In the genomic region with DNA sequence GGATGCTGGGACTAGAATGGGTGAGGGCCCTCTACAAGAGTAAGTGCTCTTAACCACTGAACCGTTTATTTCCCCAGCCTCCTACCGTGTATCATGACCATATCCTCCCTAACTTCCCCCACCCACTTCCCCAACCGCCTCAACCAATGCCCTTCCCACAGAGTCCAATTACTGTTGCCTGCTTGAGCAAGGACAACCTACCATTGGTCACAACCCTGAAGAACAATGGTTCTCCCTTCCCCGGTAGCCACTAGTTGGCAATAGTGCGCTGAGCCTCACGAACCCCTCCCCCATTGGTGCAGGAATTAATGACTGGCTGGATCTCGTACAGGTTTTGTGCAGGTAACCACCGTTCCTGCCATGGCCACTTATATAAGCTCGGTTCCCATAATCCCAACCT, we compare ENCODE assay signal across 7 mouse cellular contexts. TPM values are rescaled to one million over a fixed set of nuclear protein-coding genes. Genes with fewer than 3 reads are reported as not detected.
DNase-seq lines count a peak whose midpoint lies in the region; ATAC-seq and TF ChIP-seq lines count a peak whose summit lies in the region.

No protein-coding gene starts in this region.

- DNase-seq in midbrain, embryonic 11.5 days (ENCODE audit: low spot score, missing footprints): peak; percentile 80
- no peak for DNase-seq in liver, embryonic 14.5 days (ENCODE audit: low read depth in 3 of 3, low spot score in 3 of 3)
- no peak for DNase-seq in ovary, postnatal 10 days (ENCODE audit: low spot score)
- no peak for DNase-seq in left cerebral cortex, postnatal 10 days (ENCODE audit: extremely low spot score in 1 of 2, low spot score in 2 of 2)

- H3K4me1 ChIP-seq in midbrain, embryonic 11.5 days (ENCODE audit: control insufficient read depth, insufficient read depth, low read length): no peaks in the 10 kb centered on the region
- H3K4me1 ChIP-seq in midbrain, embryonic 16.5 days (ENCODE audit: control insufficient read depth, insufficient read depth, low read length): no peaks in the 10 kb centered on the region
- H3K4me1 ChIP-seq in liver, embryonic 14.5 days (replicated peaks; ENCODE audit: control insufficient read depth in 2 of 2, insufficient read depth in 2 of 2, low read length in 1 of 2): peaks cover 0 to 17% of the 10 kb centered on the region in 2 experiments; a peak in 3 of 4 replicates

- no peak overlapping the region for H3K4me3 ChIP-seq in midbrain, embryonic 11.5 days (ENCODE audit: low read depth, low read length)
- H3K4me3 ChIP-seq in midbrain, embryonic 16.5 days (ENCODE audit: low read depth, low read length): no peak overlapping the region
- no peak overlapping the region for H3K4me3 ChIP-seq in liver, embryonic 14.5 days (ENCODE audit: insufficient read depth in 1 of 2, low read depth in 2 of 2, low read length in 2 of 2)

- no peak overlapping the region for H3K9ac ChIP-seq in midbrain, embryonic 11.5 days (ENCODE audit: low read length)
- no peak overlapping the region for H3K9ac ChIP-seq in midbrain, embryonic 16.5 days (ENCODE audit: low read depth, low read length)
- no peak overlapping the region for H3K9ac ChIP-seq in liver, embryonic 14.5 days (replicated peaks)

- no peaks in the 10 kb centered on the region for H3K36me3 ChIP-seq in midbrain, embryonic 11.5 days (ENCODE audit: control insufficient read depth, insufficient read depth, low read length)
- no peaks in the 10 kb centered on the region for H3K36me3 ChIP-seq in midbrain, embryonic 16.5 days (ENCODE audit: control insufficient read depth, insufficient read depth, low read length)
- H3K36me3 ChIP-seq in liver, embryonic 14.5 days (replicated peaks; ENCODE audit: control insufficient read depth, insufficient read depth, low read depth): no peaks in the 10 kb centered on the region

- H3K27me3 ChIP-seq in midbrain, embryonic 11.5 days (ENCODE audit: control insufficient read depth, insufficient read depth, low read length): no peaks in the 10 kb centered on the region
- H3K27me3 ChIP-seq in midbrain, embryonic 16.5 days (ENCODE audit: control insufficient read depth, insufficient read depth, low read depth, low read length): no peaks in the 10 kb centered on the region
- no peaks in the 10 kb centered on the region for H3K27me3 ChIP-seq in liver, embryonic 14.5 days (ENCODE audit: control insufficient read depth, insufficient read depth, low read length)

- WGBS in midbrain, embryonic 11.5 days: 61% methylated on average over 9 of the region's 9 CpGs
- 65% methylated on average over 9 of the region's 9 CpGs for WGBS in midbrain, embryonic 16.5 days
- WGBS in liver, embryonic 14.5 days (ENCODE audit: insufficient replicate concordance): 21% methylated on average over 9 of the region's 9 CpGs

- H3K4me2 ChIP-seq in midbrain, embryonic 11.5 days: no peak overlapping the region
- H3K4me2 ChIP-seq in midbrain, embryonic 16.5 days (ENCODE audit: low read length): no peak overlapping the region
- H3K4me2 ChIP-seq in liver, embryonic 14.5 days (ENCODE audit: low read depth): no peak overlapping the region

- no peak overlapping the region for H3K27ac ChIP-seq in midbrain, embryonic 11.5 days (ENCODE audit: low read depth, low read length)
- H3K27ac ChIP-seq in midbrain, embryonic 16.5 days (ENCODE audit: low read length): no peak overlapping the region
- no peak overlapping the region for H3K27ac ChIP-seq in liver, embryonic 14.5 days

- TF ChIP-seq CTCF in liver, embryonic 14.5 days (IDR thresholded peaks at IDR 0.05; ENCODE audit: low read depth): peak; percentile 53

- intact Hi-C loops in left cerebral cortex, postnatal 10 days (cut with DNase I): no loop called here

- H3K9me3 ChIP-seq in midbrain, embryonic 11.5 days (ENCODE audit: control insufficient read depth, low read length): no peaks in the 10 kb centered on the region
- H3K9me3 ChIP-seq in midbrain, embryonic 16.5 days (replicated peaks; ENCODE audit: control insufficient read depth, low read length, poor library complexity, severe bottlenecking): no peaks in the 10 kb centered on the region
- no peaks in the 10 kb centered on the region for H3K9me3 ChIP-seq in liver, embryonic 14.5 days (ENCODE audit: control insufficient read depth, low read length)

- no peak for TF ChIP-seq EP300 in liver, embryonic 14.5 days (IDR thresholded peaks at IDR 0.05; ENCODE audit: low read depth)

- no peak for ATAC-seq in midbrain, embryonic 11.5 days (ENCODE audit: low FRiP score)
- no peak for ATAC-seq in midbrain, embryonic 16.5 days
- peak; percentile 85 for ATAC-seq in common myeloid progenitor, adult 5-6 weeks (replicated peaks; ENCODE audit: low read depth, poor library complexity, severe bottlenecking)
- no peak; the same call in 1 of the 2 replicates for ATAC-seq in liver, embryonic 14.5 days (ENCODE audit: insufficient read depth)
- ATAC-seq in neutrophil, adult 5-6 weeks (ENCODE audit: extremely low read depth, insufficient number of reproducible peaks, low FRiP score, poor library complexity, severe bottlenecking): peak; percentile 93

RNA-seq across cellular contexts. Expression of gene Tbc1d2, which starts 19.6 kb away (rescaled TPM):
- polyA plus RNA-seq in midbrain, embryonic 11.5 days (2014; fragmentation: Nextera tagmentation; extraction: Ambion mirVana): 0.43 and 0.60 TPM in 2 replicates
- 0.65 and 0.82 TPM in 2 replicates for polyA plus RNA-seq in midbrain, embryonic 16.5 days (2015; fragmentation: Nextera tagmentation; extraction: Ambion mirVana)
- total RNA-seq in common myeloid progenitor, adult 5-6 weeks (2017): 4.1 and 5.3 TPM in 2 replicates
- polyA plus RNA-seq in liver, embryonic 14.5 days (2012; rRNA removed): 0.44 TPM in 2 replicates
- polyA plus RNA-seq in liver, embryonic 14.5 days (2014; fragmentation: Nextera tagmentation; extraction: Ambion mirVana): 0.29 and 0.39 TPM in 2 replicates
- 3.3 and 3.7 TPM in 2 replicates for total RNA-seq in neutrophil, adult 5-6 weeks (2017)
- total RNA-seq in left cerebral cortex, postnatal 10 days (2021): 1 to 10 TPM; 1.0 to 2.0 TPM

RNA-seq across cellular contexts. Expression of gene Coro2a, which starts 28.4 kb away (rescaled TPM):
- polyA plus RNA-seq in midbrain, embryonic 11.5 days (2014; fragmentation: Nextera tagmentation; extraction: Ambion mirVana): 2.2 TPM in 2 replicates
- 7.4 and 8.2 TPM in 2 replicates for polyA plus RNA-seq in midbrain, embryonic 16.5 days (2015; fragmentation: Nextera tagmentation; extraction: Ambion mirVana)
- total RNA-seq in common myeloid progenitor, adult 5-6 weeks (2017): 47.3 and 61.3 TPM in 2 replicates
- 2.4 and 2.6 TPM in 2 replicates for polyA plus RNA-seq in liver, embryonic 14.5 days (2012; rRNA removed)
- 1.9 and 2.7 TPM in 2 replicates for polyA plus RNA-seq in liver, embryonic 14.5 days (2014; fragmentation: Nextera tagmentation; extraction: Ambion mirVana)
- 26.6 and 36.5 TPM in 2 replicates for total RNA-seq in neutrophil, adult 5-6 weeks (2017)
- total RNA-seq in left cerebral cortex, postnatal 10 days (2021): 10 to 100 TPM; 38.7 to 43.3 TPM

Comparison
In these comparisons a context has a peak if more than half of its experiments do, and no peak if none do; other contexts are left out.
1. ATAC-seq: peak in common myeloid progenitor, adult 5-6 weeks (single experiment) and neutrophil, adult 5-6 weeks (single experiment); none in midbrain, embryonic 11.5 days (single experiment), midbrain, embryonic 16.5 days (single experiment) and liver, embryonic 14.5 days (single experiment).